Mouse (Mus musculus): ENCODE data around the gene Hoxa11.
A peak's percentile ranks its signal among the peaks of the same experiment; 100 is the strongest.

The Hoxa11 gene

DNA sequence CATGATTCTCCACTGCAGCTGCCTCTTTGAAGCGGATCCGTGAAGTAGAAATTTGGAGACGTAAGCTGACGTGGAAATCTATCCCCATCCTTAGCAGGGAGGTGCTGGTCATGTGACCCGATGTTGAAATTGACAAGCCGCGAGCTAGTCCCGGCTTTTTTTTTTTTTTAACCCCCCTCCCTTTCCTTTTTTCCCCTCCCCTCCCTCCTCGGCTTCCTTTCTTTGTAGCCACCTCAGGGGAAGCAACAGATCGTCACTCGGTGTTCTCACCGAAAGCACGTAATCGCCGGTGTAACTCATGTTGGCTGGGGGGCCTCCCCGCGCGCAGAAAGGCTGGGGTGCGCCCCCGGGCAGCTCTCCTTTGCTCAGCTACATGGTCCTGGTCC lies at the start of gene Hoxa11:
Gene Hoxa11 (minus strand): TSS at position 54 of the 386 bp plus-strand sequence.
- no peak for DNase-seq (ENCODE audit: inconsistent age in 2 of 2, low spot score in 1 of 2)

DNA sequence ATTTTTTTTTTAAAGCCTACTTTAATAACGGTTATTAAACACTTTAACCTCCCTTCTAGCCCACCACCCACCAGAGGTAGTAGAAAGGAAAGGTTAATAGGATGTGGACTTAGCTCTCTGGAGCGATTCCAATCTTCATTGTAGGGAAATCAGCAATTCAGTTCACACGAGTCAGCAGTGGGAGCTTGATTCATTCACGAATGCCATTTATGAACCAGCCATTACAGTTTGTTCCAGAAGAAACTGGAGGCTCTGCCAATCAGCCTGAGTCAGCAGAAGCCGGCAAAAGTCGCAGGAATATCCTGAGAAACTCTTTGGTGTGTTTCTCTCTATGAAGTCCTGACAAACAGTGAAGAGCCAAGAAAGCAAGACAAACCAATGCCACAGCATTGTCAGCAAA lies 49.0 kb upstream of the Hoxa11 start:
- DNase-seq (ENCODE audit: inconsistent age in 2 of 2, low spot score in 1 of 2) = no peak

DNA sequence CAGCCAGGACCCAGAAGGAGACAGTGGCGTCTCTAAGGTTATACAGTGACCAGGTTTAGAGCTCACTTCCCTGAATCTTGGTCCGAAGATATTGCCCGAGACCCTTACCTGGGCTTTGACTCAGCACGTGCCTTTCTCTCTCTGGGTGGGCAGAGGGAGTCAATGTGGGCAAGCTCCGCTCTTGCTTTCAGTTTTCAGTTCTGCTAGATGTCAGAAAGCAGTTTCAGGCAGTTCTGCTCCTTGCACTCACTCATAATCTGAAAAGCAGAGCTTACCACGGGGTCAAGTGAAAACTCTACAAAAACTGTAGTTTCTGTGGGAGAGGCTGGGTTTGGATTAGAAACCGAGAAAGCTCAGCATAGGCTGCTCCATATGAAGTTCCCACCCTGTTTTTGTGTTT lies 46.7 kb upstream of the Hoxa11 start:
- no peak for DNase-seq (ENCODE audit: inconsistent age in 2 of 2, low spot score in 1 of 2)

DNA sequence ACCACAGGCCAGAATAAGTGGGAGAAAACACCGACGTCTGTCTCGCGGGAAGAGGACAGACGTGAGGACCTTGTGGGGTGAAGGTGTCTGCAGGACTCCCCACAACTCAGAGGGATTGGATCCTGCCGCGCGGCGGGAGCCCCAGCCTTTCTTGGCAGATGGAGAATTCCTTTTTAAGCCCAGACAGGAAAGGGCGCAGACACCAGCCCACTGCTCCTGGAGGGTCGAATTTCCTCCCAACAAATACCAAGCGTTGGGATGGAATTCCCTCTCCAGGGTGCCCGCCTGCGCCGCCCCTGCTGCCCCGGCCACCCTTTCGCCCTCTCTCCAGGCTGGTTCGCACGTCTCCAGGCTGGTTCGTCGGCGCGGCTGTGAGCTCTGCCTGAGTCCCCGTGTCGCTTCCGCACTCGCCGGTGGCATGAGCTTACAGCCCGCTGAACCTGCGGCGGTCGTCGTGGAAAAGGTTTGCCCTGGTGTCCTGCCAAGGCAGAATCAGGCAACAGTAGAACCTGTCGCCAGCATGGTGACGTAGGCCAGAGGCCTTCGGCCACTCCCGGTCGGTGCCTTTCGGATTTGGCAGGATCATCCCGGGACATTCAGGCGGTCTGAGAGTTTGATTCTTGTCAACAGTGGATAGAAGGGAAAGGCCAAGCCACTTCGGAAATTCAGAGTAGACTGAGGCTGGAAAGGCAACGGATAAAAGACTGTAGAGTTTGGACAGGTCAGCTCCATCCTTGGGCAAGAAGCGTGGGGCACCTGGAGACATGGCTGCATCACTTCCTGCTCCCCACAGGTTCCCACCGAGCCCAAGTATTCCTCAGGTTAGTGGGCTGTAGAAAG lies 45.6 kb upstream of the Hoxa11 start:
- peak in 1 of 2 experiments; percentile 62 for DNase-seq (ENCODE audit: inconsistent age in 2 of 2, low spot score in 1 of 2)

GRCm38 (mm10) chr6:52290186-52290585 lies 44.6 kb upstream of the Hoxa11 start:
- DNase-seq (ENCODE audit: inconsistent age in 2 of 2, low spot score in 1 of 2) = peak in 1 of 2 experiments; percentile 17

- peak in 1 of 2 experiments; percentile 84 for DNase-seq (ENCODE audit: inconsistent age in 2 of 2, low spot score in 1 of 2)
These were observed 38.3 kb upstream of the Hoxa11 start for GRCm38 (mm10) chr6:52283896-52284295.

GRCm38 (mm10) chr6:52281084-52281483 lies 35.5 kb upstream of the Hoxa11 start:
- DNase-seq (ENCODE audit: inconsistent age in 2 of 2, low spot score in 1 of 2) = peak in 1 of 2 experiments; percentile 13

DNA sequence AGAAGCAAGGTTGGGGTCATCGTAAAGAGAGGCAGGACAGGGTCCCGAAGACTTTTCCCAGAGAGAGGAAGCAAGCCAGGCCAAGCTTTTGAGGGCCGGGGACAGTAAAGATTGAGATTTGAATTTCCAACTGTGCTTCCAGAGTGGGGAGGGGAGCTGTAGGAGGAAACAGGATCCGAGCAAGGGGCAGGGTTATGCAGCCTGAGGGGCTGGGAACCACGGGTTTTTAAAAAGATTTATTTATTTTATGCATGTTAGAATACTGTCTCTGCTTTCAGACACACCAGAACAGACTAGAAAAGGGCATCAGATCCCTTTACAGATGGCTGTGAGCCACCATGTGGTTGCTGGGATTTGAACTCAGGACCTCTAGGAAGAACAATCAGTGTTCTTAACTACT lies 31.3 kb upstream of the Hoxa11 start:
- DNase-seq (ENCODE audit: inconsistent age in 2 of 2, low spot score in 1 of 2) = no peak

- DNase-seq (ENCODE audit: inconsistent age in 2 of 2, low spot score in 1 of 2) = no peak
These were observed 30.8 kb upstream of the Hoxa11 start for GRCm38 (mm10) chr6:52276382-52276781.

GRCm38 (mm10) chr6:52275563-52276280 lies 30.1 kb upstream of the Hoxa11 start:
- DNase-seq (ENCODE audit: inconsistent age in 2 of 2, low spot score in 1 of 2) = no peak

GRCm38 (mm10) chr6:52274576-52274975 lies 29.0 kb upstream of the Hoxa11 start:
- no peak for DNase-seq (ENCODE audit: inconsistent age in 2 of 2, low spot score in 1 of 2)

DNA sequence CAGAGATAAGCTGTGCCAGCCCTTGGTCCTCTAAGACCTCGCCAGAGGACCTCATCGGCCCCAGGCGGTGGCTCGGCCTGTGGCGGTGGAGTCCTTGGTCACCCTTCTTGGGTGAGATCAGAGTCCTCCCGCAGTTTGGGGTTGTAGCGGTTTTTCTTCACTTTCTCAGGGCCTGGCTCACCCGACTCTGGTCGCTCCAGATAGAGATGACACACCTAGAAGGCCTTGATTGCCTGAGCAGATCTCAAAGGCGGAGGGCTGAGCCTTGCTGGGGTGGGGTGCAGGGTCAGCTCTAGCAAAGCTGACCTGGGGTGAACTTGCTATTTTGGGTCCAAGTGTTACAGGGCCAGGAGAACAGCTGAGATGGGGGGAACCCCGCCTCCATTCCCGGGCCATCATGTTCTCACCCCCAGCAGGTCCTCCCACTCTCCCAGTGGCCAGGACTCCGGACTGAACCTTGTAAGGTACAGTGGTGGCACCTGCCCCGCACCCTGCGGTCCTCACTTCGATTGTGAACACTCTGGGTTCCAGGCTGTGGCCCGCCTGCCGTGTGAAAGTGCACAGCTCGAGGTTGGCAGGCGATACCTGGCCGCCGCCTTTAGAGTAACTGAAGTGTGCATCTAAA lies 28.2 kb upstream of the Hoxa11 start:
- DNase-seq (ENCODE audit: inconsistent age in 2 of 2, low spot score in 1 of 2) = peak in 1 of 2 experiments; percentile 25

- no peak for DNase-seq (ENCODE audit: inconsistent age in 2 of 2, low spot score in 1 of 2)
These were observed 27.4 kb upstream of the Hoxa11 start for GRCm38 (mm10) chr6:52272766-52273655.

DNA sequence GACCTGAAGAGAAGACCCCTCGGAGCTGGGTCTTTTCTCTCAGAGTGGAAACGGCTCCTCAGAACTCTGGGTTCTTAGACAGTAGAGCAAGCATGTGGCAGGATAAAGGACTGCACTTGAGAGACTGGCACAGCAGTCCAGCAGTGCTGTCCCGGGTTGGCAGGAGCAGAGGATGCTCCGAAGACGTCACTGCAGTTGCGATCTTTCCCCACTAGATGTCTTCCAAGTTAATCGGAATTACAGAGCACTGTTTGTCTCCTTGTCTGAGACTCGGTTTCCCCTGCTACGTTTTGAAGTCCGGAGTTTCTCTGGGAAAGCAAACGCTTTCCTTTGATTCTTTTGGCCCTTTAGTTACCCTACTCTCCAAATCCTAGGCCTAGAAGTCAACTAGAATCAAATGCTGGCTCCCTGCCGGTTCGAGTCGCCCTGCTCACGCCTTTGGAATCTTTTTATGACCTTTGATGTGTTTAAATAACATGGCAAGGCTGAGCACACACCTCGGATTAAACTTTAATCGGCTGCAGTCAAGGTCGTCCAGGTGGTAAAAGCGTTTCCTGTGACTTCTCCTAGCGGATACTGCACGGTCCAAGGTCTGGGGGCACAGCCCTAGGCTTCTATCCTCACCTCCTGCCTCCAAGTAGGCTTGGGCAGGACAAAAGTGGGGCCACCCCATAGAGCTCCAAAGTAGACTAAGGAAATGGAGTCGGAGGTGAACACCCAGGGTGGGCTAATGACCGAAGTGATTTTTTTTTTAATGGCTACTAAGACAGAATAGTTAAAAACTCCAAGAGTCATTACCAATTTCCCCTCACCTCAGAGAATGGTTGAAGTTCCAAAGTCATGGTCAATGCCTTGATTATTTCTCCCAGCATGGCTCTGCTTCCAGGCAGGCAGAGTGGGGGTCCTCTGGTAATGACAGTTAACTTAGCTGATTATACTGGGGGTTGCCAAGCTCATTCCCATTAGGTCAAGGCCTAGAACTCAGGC lies 25.2 kb upstream of the Hoxa11 start:
- peak; percentile 42 to 87 for DNase-seq (ENCODE audit: inconsistent age in 2 of 2, low spot score in 1 of 2)

- no peak for DNase-seq (ENCODE audit: inconsistent age in 2 of 2, low spot score in 1 of 2)
These were observed 23.1 kb upstream of the Hoxa11 start for GRCm38 (mm10) chr6:52268756-52269155.

GRCm38 (mm10) chr6:52268341-52268740 lies 22.7 kb upstream of the Hoxa11 start:
- no peak for DNase-seq (ENCODE audit: inconsistent age in 2 of 2, low spot score in 1 of 2)

GRCm38 (mm10) chr6:52267691-52268090 lies 22.1 kb upstream of the Hoxa11 start:
- DNase-seq (ENCODE audit: inconsistent age in 2 of 2, low spot score in 1 of 2) = no peak

DNA sequence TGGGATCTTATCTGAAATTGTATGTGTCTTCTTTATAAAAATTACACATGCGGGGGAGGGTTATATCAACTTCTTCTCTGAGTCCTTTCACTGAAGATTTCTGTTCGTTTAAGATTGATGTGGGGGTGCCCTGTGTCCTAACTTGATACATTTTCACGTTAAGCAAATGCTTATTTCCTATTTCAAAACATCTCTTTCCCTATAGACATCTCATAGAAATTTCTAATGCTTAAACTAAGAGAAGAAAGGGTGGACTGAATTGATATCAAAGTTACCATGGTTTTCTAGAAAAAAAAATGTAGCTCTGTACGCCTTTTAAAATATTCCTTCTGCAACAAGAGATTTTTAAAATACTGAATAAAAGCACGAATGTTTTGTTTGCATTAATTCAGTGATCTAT lies 21.6 kb upstream of the Hoxa11 start:
- DNase-seq (ENCODE audit: inconsistent age in 2 of 2, low spot score in 1 of 2) = no peak

DNA sequence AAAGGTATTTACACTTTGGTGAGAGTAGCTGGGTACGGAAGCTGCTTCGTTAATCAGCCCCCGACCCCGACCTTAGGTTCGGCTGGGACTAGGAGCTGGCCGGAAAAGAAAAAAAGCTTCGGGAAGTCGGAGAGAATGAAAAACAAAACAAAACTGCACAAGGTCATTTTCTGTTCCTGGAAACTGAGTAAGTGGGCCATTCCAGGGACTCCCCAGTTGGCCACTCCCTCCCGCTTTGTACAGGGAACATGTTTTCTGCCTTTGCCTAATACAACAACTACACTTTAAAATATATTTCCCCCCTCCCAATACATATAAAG lies 21.0 kb upstream of the Hoxa11 start:
- DNase-seq (ENCODE audit: inconsistent age in 2 of 2, low spot score in 1 of 2) = peak in 1 of 2 experiments; percentile 42

All from adrenal gland, adult (tissue).